Mouse (Mus musculus) ES-E14 (cell line): ENCODE results near the gene Exoc5. TPM values are rescaled to one million over a fixed set of nuclear protein-coding genes. Genes with fewer than 3 reads are reported as not detected.

Experiments used
- DNase-seq: peaks from one replicate; pipeline ENCODE4 v3.0.0-alpha.2; 2013; ENCODE audit warnings: low read depth, low spot score
- H3K27ac ChIP-seq: 2 replicates; pipeline ENCODE4 v1.5.1; 2012; ENCODE audit warnings: low read depth, mild to moderate bottlenecking, low read length, moderate library complexity, mixed read lengths; ENCODE audit not compliant: poor library complexity, insufficient read depth, severe bottlenecking
- H3K36me3 ChIP-seq: 2 replicates; pipeline ENCODE4 v1.6.1; 2012; ENCODE audit warnings: mild to moderate bottlenecking, low read length, moderate library complexity, mixed read lengths; ENCODE audit not compliant: control insufficient read depth, poor library complexity, insufficient read depth, severe bottlenecking
- H3K4me1 ChIP-seq, 2 experiments: fragments of 150-350 bp in 1 of 2; sonication (generic) in 1 of 2; 2 replicates each; pipeline ENCODE4 v1.6.1; 2012; ENCODE audit warnings: low read length in 2 of 2, mild to moderate bottlenecking in 1 of 2, mixed read lengths in 1 of 2; ENCODE audit not compliant: control insufficient read depth in 2 of 2, insufficient read depth in 2 of 2, poor library complexity in 1 of 2
- H3K4me3 ChIP-seq, 2 experiments: fragments of 150-350 bp in 1 of 2; sonication (generic) in 1 of 2; 2 replicates each; pipeline ENCODE4 v1.5.1; 2012; ENCODE audit warnings: low read length in 2 of 2, low read depth in 1 of 2, mild to moderate bottlenecking in 1 of 2, mixed read lengths in 1 of 2; ENCODE audit not compliant: insufficient read depth in 1 of 2, poor library complexity in 1 of 2, severe bottlenecking in 1 of 2
- H3K9ac ChIP-seq: 2 replicates; pipeline ENCODE4 v1.6.1; 2012; ENCODE audit warnings: low read depth, mild to moderate bottlenecking, low read length, mixed read lengths; ENCODE audit not compliant: poor library complexity, insufficient read depth, severe bottlenecking
- H3K9me3 ChIP-seq: fragments of 150-350 bp; sonication (generic); 2 replicates; pipeline ENCODE4 v1.6.1; 2012; ENCODE audit warnings: low read depth, mild to moderate bottlenecking, low read length; ENCODE audit not compliant: control insufficient read depth, insufficient read depth
- CHD2 ChIP-seq: IDR thresholded peaks from 2 replicates; pipeline ENCODE4 v1.6.1; 2014; ENCODE audit warnings: mild to moderate bottlenecking, low read depth, low read length, inconsistent platforms
- HCFC1 ChIP-seq: IDR thresholded peaks from 2 replicates; pipeline ENCODE4 v1.6.1; 2012; ENCODE audit warnings: low read length, inconsistent platforms, borderline replicate concordance; ENCODE audit not compliant: insufficient read depth
- MAFK ChIP-seq: IDR thresholded peaks from 2 replicates; pipeline ENCODE4 v1.6.1; 2014; ENCODE audit warnings: mild to moderate bottlenecking, low read depth, low read length, inconsistent platforms; ENCODE audit not compliant: insufficient read depth
- ZC3H11A ChIP-seq: IDR thresholded peaks from 2 replicates; pipeline ENCODE4 v1.6.1; 2012; ENCODE audit warnings: low read depth, mild to moderate bottlenecking, inconsistent platforms, low read length, borderline replicate concordance
- ZNF384 ChIP-seq: IDR thresholded peaks from 2 replicates; pipeline ENCODE4 v1.6.1; 2012; ENCODE audit warnings: low read depth, low read length, inconsistent platforms
- in situ Hi-C, 2 experiments: fragments of 600-800 bp; cut with MboI; formaldehyde crosslinking; loops; one replicate each; pipeline ENCODE4 v1.15.1; 2025; ENCODE audit warnings: low sequenced_read_pairs in 2 of 2, inconsistent platforms in 1 of 2; ENCODE audit not compliant: unreplicated experiment in 2 of 2
- total RNA-seq: library from RNA; depleted of rRNA; stranded (reverse); fragments of 300-350 nt; gene quantifications from 2 replicates; pipeline ENCODE4 v1.2.3, GENCODE M21; 2012

Exoc5 gene
- total RNA-seq, 1 experiment, result 21.2 TPM

DNA sequence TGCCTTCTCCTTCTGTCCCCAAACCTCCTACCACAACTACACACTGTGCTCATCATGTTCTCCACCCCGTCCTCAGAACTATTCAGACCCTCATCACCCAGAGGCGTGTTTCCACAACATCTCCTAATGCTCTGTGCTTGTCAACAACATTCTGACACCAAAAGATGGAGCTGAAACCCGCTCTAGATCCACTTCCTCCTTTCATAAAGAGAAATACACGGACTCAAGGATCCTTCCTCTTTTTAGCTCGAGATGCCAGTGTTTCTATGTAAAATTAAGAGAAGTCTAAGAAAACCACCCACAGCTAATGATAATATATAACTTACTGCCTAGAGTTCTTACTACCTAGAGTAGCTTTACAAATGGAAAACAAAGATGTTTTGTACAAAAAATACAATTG, 46.7 kb downstream of the Exoc5 start:
- no peak for DNase-seq
- TF ChIP-seq ZNF384, result no peak
- H3K9me3 ChIP-seq, result no peaks in the 10 kb centered on the region
- in situ Hi-C loops, result no loop called here
- no peaks in the 10 kb centered on the region for H3K36me3 ChIP-seq
- no peaks in the 10 kb centered on the region for H3K4me1 ChIP-seq
- no peak overlapping the region for H3K9ac ChIP-seq
- no peak overlapping the region for H3K27ac ChIP-seq
- no peak overlapping the region for H3K4me3 ChIP-seq

- DNase-seq, result no peak
- TF ChIP-seq HCFC1 (no peak), CHD2 (no peak), ZNF384 (no peak), ZC3H11A (no peak), MAFK (no peak)
- Histone ChIP-seq H3K9me3 (no peaks in the 10 kb centered on the region), H3K4me3 (no peak overlapping the region), H3K9ac (no peak overlapping the region), H3K4me1 (no peaks in the 10 kb centered on the region), H3K36me3 (no peaks in the 10 kb centered on the region), H3K27ac (no peak overlapping the region)
- in situ Hi-C loops, result no loop called here
Observed at GRCm38 (mm10) chr14:49008399-49009189, 57.9 kb downstream of the Exoc5 start.

GRCm38 (mm10) chr14:49007979-49008378, 58.5 kb downstream of the Exoc5 start:
- DNase-seq, result no peak
- Histone ChIP-seq H3K4me3 (no peak overlapping the region), H3K9ac (no peak overlapping the region), H3K9me3 (no peaks in the 10 kb centered on the region), H3K4me1 (peaks cover 0 to 3% of the 10 kb centered on the region in 2 experiments; a peak in 1 of 4 replicates), H3K36me3 (no peaks in the 10 kb centered on the region), H3K27ac (no peak overlapping the region)
- in situ Hi-C loops, result no loop called here
- TF ChIP-seq HCFC1 (no peak), CHD2 (no peak), ZC3H11A (no peak), ZNF384 (no peak), MAFK (no peak)

GRCm38 (mm10) chr14:49001655-49002054, 64.8 kb downstream of the Exoc5 start:
- no peaks in the 10 kb centered on the region for H3K9me3 ChIP-seq
- no peak overlapping the region for H3K27ac ChIP-seq
- no peaks in the 10 kb centered on the region for H3K36me3 ChIP-seq
- DNase-seq, result no peak
- TF ChIP-seq ZC3H11A (no peak), MAFK (no peak), HCFC1 (no peak), CHD2 (no peak), ZNF384 (no peak)
- H3K9ac ChIP-seq, result no peak overlapping the region
- in situ Hi-C loops, result no loop called here
- peaks cover 7 to 10% of the 10 kb centered on the region in 2 experiments; a peak in 1 of 4 replicates for H3K4me1 ChIP-seq
- H3K4me3 ChIP-seq, result no peak overlapping the region
